Mouse (Mus musculus): ENCODE results near the gene Col24a1. TPM values are rescaled to one million over a fixed set of nuclear protein-coding genes. Genes with fewer than 3 reads are reported as not detected.

The Col24a1 gene
- total RNA-seq, 2 experiments from 2014 or later = 1.1 to 1.9 TPM

DNA sequence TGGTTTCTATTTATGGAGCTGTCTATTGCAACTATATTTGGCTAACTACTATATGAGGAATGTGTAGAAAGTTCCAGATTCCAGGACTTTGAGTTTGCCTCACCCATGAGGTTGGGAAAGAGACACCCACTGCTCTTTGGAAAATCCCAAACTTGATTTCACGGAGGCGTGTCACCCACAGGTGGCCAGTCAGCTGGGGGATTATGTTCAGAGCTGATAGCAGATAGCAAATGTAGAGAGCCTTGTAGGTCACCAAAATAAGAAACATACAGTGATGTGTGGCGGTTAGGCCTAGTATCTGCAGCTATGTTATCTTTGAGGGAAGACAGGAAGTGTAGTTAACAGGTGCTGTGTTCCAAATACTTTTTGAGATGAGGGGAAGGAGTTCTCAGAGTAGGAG lies 56.4 kb downstream of the Col24a1 start:
- DNase-seq (ENCODE audit: low spot score in 2 of 2) = no peak

- DNase-seq (ENCODE audit: low spot score in 2 of 2) = no peak
Observed at GRCm38 (mm10) chr3:145353951-145354350, 61.7 kb downstream of the Col24a1 start.

GRCm38 (mm10) chr3:145356865-145357487 lies 64.7 kb downstream of the Col24a1 start:
- DNase-seq (ENCODE audit: low spot score in 2 of 2) = no peak

DNA sequence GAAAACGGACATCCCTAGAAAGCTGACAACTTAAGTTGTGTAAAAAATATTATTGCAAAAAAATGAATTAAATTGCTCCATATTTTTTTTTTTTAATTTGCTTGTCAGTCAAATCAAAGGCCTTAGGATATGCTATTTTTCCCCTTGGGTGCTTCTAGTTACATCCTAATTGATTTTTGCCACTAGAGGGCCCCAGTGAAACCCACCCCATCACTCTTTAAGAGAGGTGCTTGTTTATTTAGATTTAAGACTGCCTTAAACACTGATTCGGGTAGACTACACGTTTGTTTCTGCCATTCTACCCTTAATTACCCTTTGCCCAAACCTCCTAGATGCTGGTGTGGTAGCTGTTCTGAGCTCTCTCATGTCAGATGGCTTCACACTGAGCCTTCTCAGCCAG lies 73.0 kb downstream of the Col24a1 start:
- DNase-seq (ENCODE audit: low spot score in 2 of 2) = no peak

- DNase-seq (ENCODE audit: low spot score in 2 of 2) = no peak
Observed at GRCm38 (mm10) chr3:145367176-145367717, 75.0 kb downstream of the Col24a1 start.

DNA sequence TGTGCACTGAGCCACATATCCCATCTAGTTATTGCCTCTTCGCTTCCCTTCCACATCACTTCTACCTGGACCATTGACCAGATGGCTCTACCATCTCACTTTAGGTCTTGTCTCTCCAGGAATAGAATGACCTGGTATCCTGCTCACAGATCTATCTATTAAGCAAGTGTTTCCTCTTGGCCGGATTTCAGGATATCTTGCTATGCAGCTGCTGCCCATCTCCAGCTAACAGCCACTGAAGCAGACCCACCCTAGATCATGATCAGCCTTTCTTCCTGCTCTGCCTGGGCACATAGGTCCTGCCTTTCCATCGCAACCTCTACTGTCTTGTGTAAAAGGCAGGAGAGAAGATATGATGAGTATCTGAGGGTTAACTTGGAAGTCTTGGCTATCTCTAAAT lies 84.0 kb downstream of the Col24a1 start:
- no peak for DNase-seq (ENCODE audit: low spot score in 2 of 2)

DNA sequence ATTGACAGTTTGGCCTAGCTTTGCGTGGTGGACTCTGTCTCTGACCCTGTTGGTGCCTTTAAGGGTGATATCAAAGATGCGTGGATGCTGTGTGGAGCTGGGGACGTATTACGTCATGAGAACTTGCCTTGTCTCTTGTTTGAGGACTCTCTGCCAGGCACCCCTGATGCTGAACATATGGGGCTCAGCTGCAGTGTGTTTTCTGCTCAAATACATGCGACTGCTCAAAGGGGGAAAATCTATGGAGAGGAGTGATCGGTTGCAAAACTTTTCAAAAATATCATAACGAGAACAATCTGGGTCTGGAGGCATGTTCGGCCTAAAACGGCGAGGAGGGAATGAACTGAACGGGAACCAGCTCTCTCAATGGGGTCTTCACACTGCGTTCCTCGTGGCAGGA lies 90.8 kb downstream of the Col24a1 start:
- DNase-seq (ENCODE audit: low spot score in 2 of 2) = no peak

DNA sequence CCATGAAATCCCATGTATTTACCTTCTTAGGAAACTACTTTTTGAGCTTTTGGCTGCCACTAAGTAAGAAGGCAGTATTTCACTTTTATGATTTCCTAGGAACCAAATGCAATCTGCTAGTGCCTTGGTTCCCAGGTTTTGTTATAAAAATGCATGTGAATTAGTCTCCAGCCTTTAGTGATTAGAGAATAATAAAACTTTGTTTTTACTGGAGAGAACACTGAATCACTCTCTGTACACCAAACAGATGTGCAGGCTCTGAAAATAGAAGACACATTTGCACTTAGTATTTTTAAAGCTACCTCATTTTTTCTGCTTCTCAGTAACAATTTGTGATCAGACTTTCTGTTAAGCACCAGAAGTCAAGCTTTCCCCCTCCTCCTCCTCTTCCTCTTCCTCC lies 94.2 kb downstream of the Col24a1 start:
- no peak for DNase-seq (ENCODE audit: low spot score in 2 of 2)

GRCm38 (mm10) chr3:145390681-145391080 lies 98.4 kb downstream of the Col24a1 start:
- no peak for DNase-seq (ENCODE audit: low spot score in 2 of 2)

DNA sequence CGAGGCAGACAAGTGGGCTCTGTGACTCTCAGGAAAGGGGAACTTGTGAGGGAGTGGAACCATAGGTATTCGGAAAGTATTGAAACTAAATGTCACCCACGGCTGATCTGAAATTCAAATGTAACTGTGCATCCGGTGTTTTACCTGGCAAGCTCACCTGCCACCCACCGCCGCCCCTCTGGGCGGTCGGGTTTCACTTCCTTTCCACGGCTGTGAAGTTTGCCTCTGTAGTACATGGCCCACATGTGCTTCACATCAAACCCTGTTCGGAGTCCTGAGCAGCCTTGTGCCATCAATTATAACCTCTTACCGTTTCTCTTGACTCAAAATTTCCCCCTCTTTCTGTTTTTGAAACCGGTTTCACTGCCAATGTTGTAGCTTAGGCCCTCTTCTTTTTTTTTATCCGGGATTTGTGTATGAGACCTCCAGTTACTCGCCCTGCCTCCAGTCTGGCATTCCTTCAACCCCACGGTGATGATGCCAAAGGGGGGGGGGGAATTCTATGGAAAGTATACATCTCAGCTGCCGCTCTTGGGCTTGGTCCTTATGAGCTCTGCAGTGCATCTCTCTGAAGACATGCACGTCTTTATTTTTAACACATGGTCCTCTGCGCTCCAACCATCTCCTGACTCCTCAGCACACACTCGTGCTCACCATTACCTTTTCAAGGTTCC lies 99.9 kb downstream of the Col24a1 start:
- no peak for DNase-seq (ENCODE audit: low spot score in 2 of 2)

DNA sequence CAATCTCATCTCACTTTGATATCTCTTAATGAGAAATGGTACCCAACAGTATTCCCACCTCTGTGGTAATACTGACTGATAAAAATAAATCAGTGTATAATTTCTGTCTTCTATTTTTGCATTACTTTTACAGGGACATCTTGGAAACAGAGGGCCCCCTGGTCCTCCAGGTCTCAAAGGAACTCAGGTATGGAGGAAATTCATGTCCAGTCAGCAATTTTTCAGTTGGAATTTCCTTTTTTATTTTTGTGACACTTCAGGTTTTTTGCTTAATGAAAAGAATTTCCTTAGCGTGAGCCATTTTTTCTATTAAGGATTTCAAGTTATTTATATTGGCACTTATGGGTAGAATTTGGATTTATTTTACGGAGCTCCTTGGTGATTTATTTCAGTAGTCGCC lies 106.9 kb downstream of the Col24a1 start:
- DNase-seq (ENCODE audit: low spot score in 2 of 2) = no peak

DNA sequence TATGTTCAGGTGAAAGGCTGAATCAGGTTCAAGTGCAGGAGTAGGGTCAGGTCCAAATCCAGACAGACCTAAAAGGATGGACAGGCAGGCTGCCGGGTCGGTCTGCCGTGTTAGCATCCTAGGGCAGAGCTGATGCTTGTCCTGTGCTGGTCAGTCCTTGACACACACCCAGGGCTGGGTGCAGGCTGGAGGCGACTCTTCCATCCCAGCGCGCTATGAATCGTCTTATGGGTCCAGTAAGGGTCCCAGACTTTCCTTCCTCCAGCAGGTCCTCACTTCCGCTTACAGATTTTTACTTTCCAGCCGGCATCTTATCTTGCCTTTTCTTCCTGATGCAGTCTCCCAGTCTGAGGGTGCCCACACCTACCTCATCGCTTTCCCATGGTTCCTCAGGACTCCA lies 110.0 kb downstream of the Col24a1 start:
- DNase-seq (ENCODE audit: low spot score in 2 of 2) = no peak

DNA sequence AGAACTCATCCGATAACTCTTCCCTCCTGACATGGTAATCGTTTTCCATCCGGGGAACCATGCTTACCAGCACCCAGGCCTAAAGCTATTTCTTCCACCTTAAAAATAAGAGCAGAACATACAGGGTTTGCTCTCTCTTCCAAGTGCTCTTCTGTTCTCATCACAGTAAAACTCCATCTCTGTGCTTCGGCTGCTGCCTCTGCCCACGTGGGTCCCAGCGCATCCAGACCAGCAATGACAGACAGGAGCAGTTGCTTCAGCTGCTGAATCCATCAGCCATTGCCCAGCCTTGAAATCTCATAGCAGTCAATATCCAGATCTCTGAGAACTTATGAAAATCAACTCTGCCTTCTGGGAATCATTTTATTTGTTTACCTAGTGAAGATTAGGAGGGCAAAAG lies 110.7 kb downstream of the Col24a1 start:
- DNase-seq (ENCODE audit: low spot score in 2 of 2) = no peak

DNA sequence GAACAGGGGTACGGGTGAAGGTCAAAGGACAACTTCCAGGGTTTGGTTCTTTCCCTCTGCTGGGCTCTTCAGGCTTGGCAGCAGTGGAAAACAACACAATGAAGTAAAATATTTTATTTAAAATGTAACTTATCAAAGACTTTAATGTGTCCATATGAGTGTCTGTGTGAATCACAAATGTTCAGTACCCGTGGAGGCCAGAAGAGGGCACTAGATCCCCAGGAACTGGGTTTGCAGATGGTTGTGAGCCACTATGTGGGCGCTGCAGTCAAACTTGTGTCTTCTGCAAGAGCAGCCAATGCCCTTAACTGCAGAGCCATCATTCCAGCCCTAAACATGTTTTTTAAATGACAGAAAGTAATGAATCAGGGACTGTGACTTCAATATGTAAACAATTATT lies 115.8 kb downstream of the Col24a1 start:
- no peak for DNase-seq (ENCODE audit: low spot score in 2 of 2)

DNA sequence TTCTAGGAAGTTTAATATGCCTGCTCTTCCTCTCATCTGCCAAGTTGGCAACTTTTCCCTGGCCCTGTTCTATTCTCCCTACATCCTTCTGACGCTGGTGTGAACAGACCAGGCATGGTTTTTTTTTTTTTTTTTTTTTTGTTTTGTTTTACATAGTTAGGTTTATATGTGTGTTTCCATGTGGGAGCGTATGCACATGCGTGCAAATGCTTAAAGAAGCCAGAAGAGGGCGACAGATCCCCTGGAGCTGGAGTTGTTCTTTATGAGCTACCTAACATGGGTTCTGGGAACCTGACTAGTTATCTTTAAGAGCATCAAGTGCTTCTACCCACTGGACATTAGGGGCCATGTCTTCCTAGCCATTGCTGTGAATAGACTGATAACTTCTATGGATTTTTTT lies 119.9 kb downstream of the Col24a1 start:
- no peak for DNase-seq (ENCODE audit: low spot score in 2 of 2)

GRCm38 (mm10) chr3:145414362-145414761 lies 122.1 kb downstream of the Col24a1 start:
- DNase-seq (ENCODE audit: low spot score in 2 of 2) = no peak

DNA sequence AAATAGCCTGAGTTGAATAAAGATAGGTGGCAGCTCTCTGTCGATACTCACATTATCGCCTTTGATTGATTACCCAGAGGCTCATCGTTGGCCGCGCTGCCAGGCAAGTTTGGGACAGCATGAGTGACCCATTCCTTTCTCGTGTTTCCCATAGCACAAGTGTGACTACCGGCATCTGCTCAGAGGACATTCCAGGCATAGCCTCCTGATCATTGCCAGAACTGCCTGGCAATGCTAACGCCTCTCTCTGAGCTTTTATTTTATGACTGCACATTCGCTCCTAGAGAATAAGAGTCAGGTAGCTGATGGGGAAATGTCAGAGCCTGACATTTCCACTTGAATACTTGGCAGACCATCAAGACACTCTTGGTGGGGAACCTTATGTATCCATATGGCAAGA lies 125.5 kb downstream of the Col24a1 start:
- DNase-seq (ENCODE audit: low spot score in 2 of 2) = no peak

- DNase-seq (ENCODE audit: low spot score in 2 of 2) = no peak
Observed at GRCm38 (mm10) chr3:145420421-145420820, 128.1 kb downstream of the Col24a1 start.

GRCm38 (mm10) chr3:145422044-145422443 lies 129.8 kb downstream of the Col24a1 start:
- no peak for DNase-seq (ENCODE audit: low spot score in 2 of 2)

GRCm38 (mm10) chr3:145438352-145438751 lies 146.1 kb downstream of the Col24a1 start:
- no peak for DNase-seq (ENCODE audit: low spot score in 2 of 2)

DNA sequence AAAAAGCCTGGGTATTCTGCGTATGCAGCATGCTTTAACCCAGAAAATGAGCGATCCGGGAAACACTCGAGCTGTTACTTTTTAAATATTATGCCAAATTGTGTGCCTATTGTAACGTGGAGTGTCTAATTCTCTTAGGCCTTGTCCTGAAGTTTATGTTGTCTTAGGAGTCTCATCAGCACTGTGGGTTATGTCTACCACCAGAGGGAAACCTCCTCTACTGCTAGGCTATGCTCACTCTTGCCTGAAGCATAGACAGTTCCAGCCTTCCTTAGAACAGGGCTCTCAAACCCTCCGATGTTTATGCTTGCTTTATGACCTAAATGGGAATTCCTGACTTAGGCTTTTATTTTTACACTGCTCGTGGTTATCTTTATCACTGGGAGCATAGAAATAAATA lies 146.8 kb downstream of the Col24a1 start:
- DNase-seq (ENCODE audit: low spot score in 2 of 2) = no peak

- DNase-seq (ENCODE audit: low spot score in 2 of 2) = no peak
Observed at GRCm38 (mm10) chr3:145440993-145441392, 148.7 kb downstream of the Col24a1 start.

GRCm38 (mm10) chr3:145442268-145442667 lies 150.0 kb downstream of the Col24a1 start:
- no peak for DNase-seq (ENCODE audit: low spot score in 2 of 2)
